Mouse (Mus musculus) myocyte (in vitro differentiated cells): ENCODE measurements around the gene Wasf1.

Source experiments
- POLR2A ChIP-seq: IDR thresholded peaks from one replicate; pipeline ENCODE4 v1.6.1; 2011; ENCODE audit warnings: low read depth, mild to moderate bottlenecking, control low read depth, moderate library complexity; ENCODE audit not compliant: insufficient read length
- TCF12 ChIP-seq: IDR thresholded peaks from one replicate; pipeline ENCODE4 v1.6.1; 2011; ENCODE audit warnings: mild to moderate bottlenecking, control low read depth; ENCODE audit not compliant: poor library complexity, insufficient read depth, severe bottlenecking

DNA sequence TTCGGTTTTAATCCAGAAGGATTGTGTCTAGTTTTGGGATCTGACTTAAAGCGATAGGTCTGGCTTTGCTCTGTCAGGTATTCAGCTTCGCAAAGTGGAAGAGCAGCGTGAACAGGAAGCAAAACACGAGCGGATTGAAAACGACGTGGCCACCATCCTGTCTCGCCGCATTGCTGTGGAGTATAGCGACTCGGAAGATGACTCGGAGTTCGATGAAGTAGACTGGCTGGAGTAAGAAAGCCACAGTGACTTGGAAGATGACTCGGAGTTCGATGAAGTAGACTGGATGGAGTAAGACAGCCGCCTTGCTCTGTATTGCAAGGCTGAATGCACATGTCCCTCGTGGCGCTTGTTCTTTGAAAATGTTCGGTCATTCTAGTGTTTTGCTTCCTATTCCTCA is 54.3 kb downstream of the Wasf1 start:
- no peak for TF ChIP-seq POLR2A
- no peak for TF ChIP-seq TCF12
